Mouse (Mus musculus) forebrain, embryonic 11.5 days (tissue): ENCODE results near the gene Sardh. TPM values are rescaled to one million over a fixed set of nuclear protein-coding genes. Genes with fewer than 3 reads are reported as not detected.
A peak's percentile ranks its signal among the peaks of the same experiment; 100 is the strongest.

Experiments used
- ATAC-seq: fragments of 200-750 bp; cut with Nextera tagmentation; replicated peaks from 2 replicates; pipeline ENCODE4 v1.8.0; 2017; ENCODE audit warnings: moderate TSS enrichment; ENCODE audit not compliant: low FRiP score
- DNase-seq: peaks from one replicate; pipeline ENCODE4 v3.0.0-alpha.2; 2017; ENCODE audit warnings: low spot score
- H3K27ac ChIP-seq: fragments of 300-500 bp; sonication (generic); 2 replicates; pipeline ENCODE4 v1.5.1; 2014; ENCODE audit warnings: low read depth, low read length
- H3K27me3 ChIP-seq: fragments of 300-500 bp; sonication (generic); 2 replicates; pipeline ENCODE4 v1.6.1; 2014; ENCODE audit warnings: mild to moderate bottlenecking, low read length, mixed read lengths; ENCODE audit not compliant: control insufficient read depth, insufficient read depth
- H3K36me3 ChIP-seq: fragments of 300-500 bp; sonication (generic); 2 replicates; pipeline ENCODE4 v1.6.1; 2014; ENCODE audit warnings: mild to moderate bottlenecking, low read length, moderate library complexity, mixed read lengths; ENCODE audit not compliant: control insufficient read depth, insufficient read depth
- H3K4me1 ChIP-seq: fragments of 300-500 bp; sonication (generic); replicated peaks from 2 replicates; pipeline ENCODE4 v1.6.1; 2014; ENCODE audit warnings: low read length, mixed read lengths; ENCODE audit not compliant: control insufficient read depth, insufficient read depth
- H3K4me2 ChIP-seq: fragments of 300-500 bp; sonication (generic); 2 replicates; pipeline ENCODE4 v1.6.1; 2014; ENCODE audit warnings: low read depth, mild to moderate bottlenecking, low read length, moderate library complexity, mixed read lengths; ENCODE audit not compliant: severe bottlenecking
- H3K4me3 ChIP-seq: fragments of 300-500 bp; sonication (generic); 2 replicates; pipeline ENCODE4 v1.5.1; 2014; ENCODE audit warnings: low read depth, low read length
- H3K9ac ChIP-seq: fragments of 300-500 bp; sonication (generic); 2 replicates; pipeline ENCODE4 v1.6.1; 2014; ENCODE audit warnings: low read length
- H3K9me3 ChIP-seq: fragments of 300-500 bp; sonication (generic); 2 replicates; pipeline ENCODE4 v1.6.1; 2016; ENCODE audit warnings: low read length, mixed read lengths; ENCODE audit not compliant: control insufficient read depth
- WGBS: fragments of 180-500 bp; shearing (Covaris S2); extraction: QIAGEN DNeasy Blood & Tissue Kit; methylation state at CpG from one replicate; pipeline ENCODE4 v1.1.7; 2014; 5-methylcytosine and 5-hydroxymethylcytosine counted together
- polyA plus RNA-seq: library from polyadenylated mRNA; unstranded; fragments of >200 nt; fragmentation: Nextera tagmentation; extraction: Ambion mirVana; gene quantifications from 2 replicates; pipeline ENCODE4 v1.2.1, GENCODE M21; 2014

Sardh gene
- polyA plus RNA-seq, 1 experiment from 2014 or later: 6.0 TPM

- H3K4me2 ChIP-seq: no peak overlapping the region
- H3K36me3 ChIP-seq: peaks cover 9% of the 10 kb centered on the region; the same call in 1 of the 2 replicates
- no peaks in the 10 kb centered on the region for H3K4me1 ChIP-seq
- DNase-seq (no peak), ATAC-seq (no peak)
- H3K27ac ChIP-seq: no peak overlapping the region
- no peaks in the 10 kb centered on the region for H3K27me3 ChIP-seq
- H3K9ac ChIP-seq: no peak overlapping the region
- 92% methylated on average over 7 of the region's 7 CpGs for WGBS
- H3K4me3 ChIP-seq: no peak overlapping the region
- H3K9me3 ChIP-seq: no peaks in the 10 kb centered on the region
Measured at GRCm38 (mm10) chr2:27278859-27279258, 30.7 kb upstream of the Sardh start.

- Histone ChIP-seq H3K4me1 (no peaks in the 10 kb centered on the region), H3K27ac (no peak overlapping the region), H3K36me3 (peaks cover 4% of the 10 kb centered on the region; the same call in 1 of the 2 replicates), H3K27me3 (no peaks in the 10 kb centered on the region), H3K4me3 (no peak overlapping the region), H3K9ac (no peak overlapping the region), H3K9me3 (no peaks in the 10 kb centered on the region), H3K4me2 (no peak overlapping the region)
- WGBS: 83% methylated on average over 2 of the region's 2 CpGs
- ATAC-seq (no peak), DNase-seq (no peak)
Measured at GRCm38 (mm10) chr2:27268325-27268724, 20.2 kb upstream of the Sardh start.

DNA sequence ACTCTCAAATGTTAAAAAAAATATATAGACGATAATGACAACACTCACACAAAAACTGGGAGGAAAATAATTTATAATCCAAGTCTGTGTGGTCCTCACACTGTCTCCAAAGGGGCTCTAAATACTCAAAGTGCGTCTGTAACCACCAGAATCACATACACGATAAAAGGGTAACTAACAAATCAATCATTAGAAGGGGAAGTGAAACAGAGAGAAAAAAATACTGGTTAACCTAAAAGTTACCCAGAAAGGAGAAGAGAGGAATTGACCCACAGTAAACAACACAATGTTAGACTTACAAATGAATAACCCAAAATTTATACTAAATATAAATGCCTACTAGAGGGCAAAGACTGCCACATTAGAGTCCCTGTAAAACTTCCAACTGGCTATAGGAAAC, 17.7 kb upstream of the Sardh start:
- DNase-seq (no peak), ATAC-seq (no peak)
- Histone ChIP-seq H3K4me3 (no peak overlapping the region), H3K9ac (no peak overlapping the region), H3K27ac (no peak overlapping the region), H3K4me2 (no peak overlapping the region), H3K9me3 (no peaks in the 10 kb centered on the region), H3K4me1 (no peaks in the 10 kb centered on the region), H3K27me3 (no peaks in the 10 kb centered on the region), H3K36me3 (peaks cover 2% of the 10 kb centered on the region; the same call in 1 of the 2 replicates)
- WGBS: 92% methylated on average over 3 of the region's 3 CpGs

DNA sequence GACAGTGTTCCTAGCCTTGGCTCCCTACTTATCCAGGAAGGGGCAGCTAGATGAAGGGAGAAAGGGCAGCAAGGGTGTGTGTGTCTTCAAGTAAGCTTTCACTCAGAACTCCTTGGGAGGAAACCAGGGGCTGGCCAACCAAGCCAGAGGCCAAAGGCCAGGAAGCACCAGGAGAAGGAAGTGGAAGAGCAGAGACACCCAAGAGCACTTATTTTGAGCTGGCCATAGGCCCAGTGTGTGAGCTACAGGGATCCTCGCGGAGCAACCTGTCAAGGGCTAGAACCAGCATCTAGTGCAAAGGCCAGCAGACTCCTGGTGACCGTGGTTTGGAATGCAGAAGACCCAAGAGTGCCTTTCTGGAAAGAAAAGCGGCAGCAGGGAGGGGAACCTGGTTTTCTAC, 14.8 kb upstream of the Sardh start:
- Histone ChIP-seq H3K9ac (no peak overlapping the region), H3K4me1 (no peaks in the 10 kb centered on the region), H3K36me3 (peaks cover 2% of the 10 kb centered on the region; the same call in 1 of the 2 replicates), H3K4me3 (no peak overlapping the region), H3K27me3 (no peaks in the 10 kb centered on the region), H3K4me2 (no peak overlapping the region), H3K9me3 (no peaks in the 10 kb centered on the region), H3K27ac (no peak overlapping the region)
- ATAC-seq: no peak
- DNase-seq: no peak
- WGBS: 95% methylated on average over 4 of the region's 4 CpGs

DNA sequence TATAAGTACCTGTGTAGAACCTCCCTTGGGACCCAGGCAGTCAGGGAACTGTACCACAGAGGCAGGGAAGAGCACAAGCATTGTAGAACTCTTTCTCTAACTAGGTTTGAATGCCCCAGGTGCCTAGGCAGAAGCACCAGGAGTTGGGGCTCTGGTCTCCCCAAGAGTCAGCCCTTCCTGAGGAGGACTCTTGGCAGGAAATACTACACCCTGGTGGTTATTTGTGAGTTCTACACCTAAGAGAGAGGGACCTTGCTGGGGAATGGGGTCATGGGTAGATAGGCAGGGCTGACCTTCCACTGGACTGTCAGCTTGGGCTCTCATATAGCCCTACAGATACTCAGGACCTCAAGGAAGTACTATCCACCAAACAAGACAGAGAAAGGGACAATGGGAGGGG, 3.3 kb upstream of the Sardh start:
- DNase-seq (no peak), ATAC-seq (no peak)
- H3K4me1 ChIP-seq: no peaks in the 10 kb centered on the region
- H3K9ac ChIP-seq: no peak overlapping the region
- H3K4me3 ChIP-seq: no peak overlapping the region
- no peak overlapping the region for H3K4me2 ChIP-seq
- no peaks in the 10 kb centered on the region for H3K27me3 ChIP-seq
- H3K27ac ChIP-seq: no peak overlapping the region
- no peaks in the 10 kb centered on the region for H3K36me3 ChIP-seq
- H3K9me3 ChIP-seq: no peaks in the 10 kb centered on the region

- Histone ChIP-seq H3K9ac (no peak overlapping the region), H3K36me3 (no peaks in the 10 kb centered on the region), H3K4me1 (no peaks in the 10 kb centered on the region), H3K27me3 (no peaks in the 10 kb centered on the region), H3K27ac (no peak overlapping the region), H3K4me2 (no peak overlapping the region), H3K4me3 (no peak overlapping the region), H3K9me3 (no peaks in the 10 kb centered on the region)
- no peak for DNase-seq
- 75% methylated on average over 2 of the region's 2 CpGs for WGBS
- ATAC-seq: no peak
Measured at GRCm38 (mm10) chr2:27247487-27247863, 662 bp downstream of the Sardh start.

GRCm38 (mm10) chr2:27246712-27247486, 1.2 kb downstream of the Sardh start:
- H3K9ac ChIP-seq: no peak overlapping the region
- WGBS: 59% methylated on average over 7 of the region's 7 CpGs
- no peak overlapping the region for H3K27ac ChIP-seq
- no peak overlapping the region for H3K4me2 ChIP-seq
- no peaks in the 10 kb centered on the region for H3K27me3 ChIP-seq
- H3K36me3 ChIP-seq: no peaks in the 10 kb centered on the region
- no peak overlapping the region for H3K4me3 ChIP-seq
- no peaks in the 10 kb centered on the region for H3K9me3 ChIP-seq
- H3K4me1 ChIP-seq: no peaks in the 10 kb centered on the region
- ATAC-seq: no peak
- DNase-seq: no peak

DNA sequence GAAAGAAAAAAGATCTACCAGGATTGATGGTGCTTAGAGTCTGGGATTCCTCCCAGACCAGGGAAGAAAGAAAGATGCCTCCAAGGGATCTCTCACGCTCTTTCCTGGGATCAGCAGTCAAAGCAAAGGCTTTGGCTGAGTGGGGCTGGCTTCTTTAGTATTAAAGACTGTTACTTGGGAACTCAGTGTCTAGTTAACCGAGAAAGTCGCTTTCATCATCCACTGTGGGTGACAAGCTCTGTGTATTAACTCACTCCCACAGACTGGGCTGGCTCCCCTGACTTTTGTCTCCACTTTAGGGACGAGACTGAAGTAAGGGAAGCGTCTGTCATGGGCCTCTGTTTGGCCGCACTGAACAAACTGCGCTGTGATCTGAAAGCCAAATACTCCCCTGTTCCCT, 2.2 kb downstream of the Sardh start:
- H3K4me2 ChIP-seq: no peak overlapping the region
- DNase-seq (no peak), ATAC-seq (no peak)
- H3K9ac ChIP-seq: no peak overlapping the region
- H3K9me3 ChIP-seq: no peaks in the 10 kb centered on the region
- no peak overlapping the region for H3K27ac ChIP-seq
- no peaks in the 10 kb centered on the region for H3K27me3 ChIP-seq
- 70% methylated on average over 7 of the region's 7 CpGs for WGBS
- H3K4me1 ChIP-seq: no peaks in the 10 kb centered on the region
- no peak overlapping the region for H3K4me3 ChIP-seq
- H3K36me3 ChIP-seq: no peaks in the 10 kb centered on the region

DNA sequence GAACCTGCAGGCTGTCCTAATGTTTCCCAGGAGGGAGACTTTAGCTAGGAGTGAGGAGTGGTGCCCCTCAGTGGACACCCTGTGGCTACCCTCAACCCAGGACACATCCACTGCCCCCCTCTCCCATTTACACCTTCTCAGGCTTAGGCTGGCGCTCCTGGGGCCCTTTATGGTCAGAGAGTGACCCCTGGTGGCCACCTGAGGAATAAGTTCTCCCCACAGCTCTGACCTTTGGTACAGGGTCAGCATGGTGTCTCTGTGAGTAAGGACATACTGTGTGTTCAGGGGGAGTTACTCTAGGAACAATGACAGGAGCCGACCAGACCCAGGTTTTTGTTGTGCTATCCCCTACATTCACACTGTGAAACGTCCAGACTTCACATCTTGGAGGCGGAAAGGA, 10.8 kb downstream of the Sardh start:
- Histone ChIP-seq H3K27ac (no peak overlapping the region), H3K27me3 (no peaks in the 10 kb centered on the region), H3K9me3 (no peaks in the 10 kb centered on the region), H3K4me3 (no peak overlapping the region), H3K4me1 (no peaks in the 10 kb centered on the region; the same call in 1 of the 2 replicates), H3K9ac (no peak overlapping the region), H3K36me3 (no peaks in the 10 kb centered on the region), H3K4me2 (no peak overlapping the region)
- ATAC-seq: no peak
- peak; percentile 76 for DNase-seq
- whole genome bisulfite sequencing: 25% methylated on average over 4 of the region's 4 CpGs
